Mouse (Mus musculus) retina, embryonic 14.5 days (tissue): ENCODE measurements around the gene Hunk.

Experiments
- DNase-seq: peaks from one replicate; pipeline ENCODE4 v3.0.0-alpha.2; 2015; ENCODE audit warnings: low spot score

The Hunk gene

GRCm38 (mm10) chr16:90435231-90435630 lies 49.4 kb downstream of the Hunk start:
- no peak for DNase-seq

GRCm38 (mm10) chr16:90437276-90437675 lies 51.5 kb downstream of the Hunk start:
- no peak for DNase-seq

DNA sequence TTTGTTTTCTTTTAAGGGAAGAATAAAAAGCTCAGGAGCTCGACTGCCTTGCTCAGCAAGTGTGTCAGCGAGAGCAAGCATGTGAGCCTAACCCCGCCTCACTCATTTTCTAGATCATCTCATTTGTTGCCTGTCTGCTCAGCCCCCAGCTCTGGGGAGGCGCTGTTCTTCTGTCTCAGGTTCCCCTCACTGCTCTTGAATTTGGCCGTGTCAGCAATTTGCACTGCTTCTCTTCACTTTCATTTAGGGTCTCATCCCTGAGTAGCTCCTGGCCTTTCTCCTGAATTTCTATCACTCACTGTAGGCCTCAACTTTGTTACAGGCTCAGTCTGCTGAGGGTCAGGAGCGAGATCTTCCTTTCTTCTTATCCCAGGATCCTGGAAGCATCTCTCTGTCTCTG lies 53.7 kb downstream of the Hunk start:
- DNase-seq = no peak

DNA sequence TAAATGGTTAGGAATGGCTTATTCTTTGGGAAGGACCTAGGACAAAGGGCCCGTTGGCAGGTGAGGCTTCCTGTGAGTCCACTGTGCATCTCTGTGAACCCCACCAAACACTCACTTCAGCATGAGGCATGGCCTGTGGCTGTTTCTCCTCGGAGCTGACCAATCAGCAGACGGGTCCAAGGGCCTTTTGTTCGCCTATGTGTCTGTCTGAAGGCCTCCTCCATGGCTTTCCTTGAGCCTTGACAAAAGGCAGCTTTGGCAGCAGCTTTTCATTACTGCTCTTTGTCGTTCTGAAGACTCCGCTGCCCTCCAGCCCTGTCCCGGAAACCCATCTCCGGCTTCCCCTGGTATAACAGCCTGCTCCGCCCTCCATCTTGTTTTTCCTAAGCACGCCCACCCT lies 54.8 kb downstream of the Hunk start:
- DNase-seq = no peak

DNA sequence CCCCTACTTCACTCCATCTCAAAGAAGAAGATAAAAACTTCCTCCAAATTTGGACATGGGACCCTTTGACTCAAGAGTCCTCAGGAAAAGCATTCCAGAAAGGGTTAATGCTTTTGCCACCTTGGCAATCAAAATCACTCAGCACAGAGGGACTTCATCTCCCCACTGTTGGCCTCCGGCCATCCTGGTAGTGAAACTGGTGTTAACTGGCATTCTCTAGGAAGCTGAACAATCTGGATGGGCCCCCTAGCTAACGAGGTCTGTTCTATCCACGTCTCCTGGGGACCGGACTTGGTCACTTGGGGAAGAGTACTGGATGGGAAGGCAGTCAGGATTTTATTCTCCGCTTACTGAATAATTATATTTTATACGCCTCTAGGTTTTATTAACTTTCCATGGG lies 57.2 kb downstream of the Hunk start:
- no peak for DNase-seq

- no peak for DNase-seq
Measured at GRCm38 (mm10) chr16:90453197-90453596, 67.4 kb downstream of the Hunk start.

GRCm38 (mm10) chr16:90456495-90457125 lies 70.8 kb downstream of the Hunk start:
- DNase-seq = no peak

- peak; percentile 34 for DNase-seq
Measured at GRCm38 (mm10) chr16:90458899-90459610, 73.2 kb downstream of the Hunk start.

- peak; percentile 18 for DNase-seq
Measured at GRCm38 (mm10) chr16:90461304-90461905, 75.6 kb downstream of the Hunk start.

DNA sequence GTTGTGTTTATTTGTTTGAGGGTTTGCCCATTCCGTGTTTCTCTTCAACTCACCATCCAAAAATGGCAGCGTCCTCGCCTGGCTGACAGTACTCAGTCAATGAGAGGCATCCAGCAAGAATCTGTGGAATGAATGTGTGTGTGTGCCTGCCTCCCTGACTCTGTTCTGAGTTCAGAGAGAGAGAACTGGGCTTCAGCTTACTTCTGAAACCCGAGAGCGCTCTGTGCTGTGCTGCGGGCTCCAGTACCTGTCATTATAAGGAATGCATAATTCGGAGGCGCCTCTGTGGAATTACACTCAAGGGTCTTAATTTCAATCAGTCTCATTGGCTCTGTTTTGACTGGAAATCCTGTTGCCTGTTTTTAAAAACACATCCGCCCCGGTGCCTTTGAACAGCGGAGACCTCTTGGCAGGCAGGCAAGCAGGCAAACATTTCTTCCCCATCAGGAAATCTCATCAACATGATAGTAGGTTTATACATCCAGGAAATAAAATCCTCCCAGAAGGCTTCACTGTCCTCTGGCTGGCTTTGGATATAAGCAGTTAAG lies 77.0 kb downstream of the Hunk start:
- DNase-seq = no peak

- no peak for DNase-seq
Measured at GRCm38 (mm10) chr16:90465154-90465553, 79.3 kb downstream of the Hunk start.

- no peak for DNase-seq
Measured at GRCm38 (mm10) chr16:90468286-90468685, 82.5 kb downstream of the Hunk start.

DNA sequence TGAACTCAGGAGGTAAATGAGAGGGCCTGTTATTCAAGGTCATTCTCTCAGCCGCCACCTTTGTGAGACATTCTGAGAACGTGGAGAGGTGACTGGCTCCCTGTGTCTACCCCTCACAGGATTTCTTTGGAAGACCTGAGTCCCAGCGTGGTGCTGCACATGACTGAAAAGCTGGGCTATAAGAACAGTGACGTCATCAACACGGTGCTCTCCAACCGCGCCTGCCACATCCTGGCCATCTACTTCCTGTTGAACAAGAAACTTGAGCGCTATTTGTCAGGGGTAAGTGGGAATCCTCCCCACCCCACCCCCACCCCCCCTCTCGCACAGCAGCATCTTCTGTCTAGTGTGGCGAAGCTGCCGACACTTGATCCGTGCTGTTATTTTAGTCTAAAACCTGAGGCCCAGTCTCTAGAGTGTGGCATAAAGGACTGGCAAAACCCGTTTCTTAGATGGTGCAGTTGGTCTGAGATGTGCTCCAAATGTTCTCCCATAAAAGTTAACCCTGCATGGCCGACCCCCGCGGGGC lies 90.0 kb downstream of the Hunk start:
- no peak for DNase-seq

- DNase-seq = no peak
Measured at GRCm38 (mm10) chr16:90481612-90482011, 95.8 kb downstream of the Hunk start.

- no peak for DNase-seq
Measured at GRCm38 (mm10) chr16:90483341-90483740, 97.5 kb downstream of the Hunk start.

GRCm38 (mm10) chr16:90485125-90485524 lies 99.3 kb downstream of the Hunk start:
- DNase-seq = no peak

DNA sequence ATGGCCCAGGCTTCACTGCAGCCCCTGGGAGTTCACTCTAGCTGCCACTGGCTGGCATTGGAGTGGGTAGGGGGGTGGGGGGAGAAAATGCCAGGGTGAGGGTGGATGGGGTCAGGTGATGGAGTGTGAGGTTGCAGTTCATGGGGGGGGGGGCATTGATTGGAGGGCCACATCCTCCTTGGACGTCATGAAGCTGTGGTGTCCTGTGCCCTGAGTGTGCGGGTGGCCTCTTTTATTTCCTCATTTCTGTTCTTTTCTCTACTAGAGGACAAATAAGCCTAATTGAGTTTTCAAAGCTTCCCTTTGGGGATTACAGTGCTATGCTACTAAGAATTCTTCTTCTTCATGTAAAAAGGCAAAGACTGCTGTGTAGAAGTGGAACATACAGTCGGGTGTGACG lies 99.8 kb downstream of the Hunk start:
- no peak for DNase-seq

- no peak for DNase-seq
Measured at GRCm38 (mm10) chr16:90490066-90490465, 104.3 kb downstream of the Hunk start.

DNA sequence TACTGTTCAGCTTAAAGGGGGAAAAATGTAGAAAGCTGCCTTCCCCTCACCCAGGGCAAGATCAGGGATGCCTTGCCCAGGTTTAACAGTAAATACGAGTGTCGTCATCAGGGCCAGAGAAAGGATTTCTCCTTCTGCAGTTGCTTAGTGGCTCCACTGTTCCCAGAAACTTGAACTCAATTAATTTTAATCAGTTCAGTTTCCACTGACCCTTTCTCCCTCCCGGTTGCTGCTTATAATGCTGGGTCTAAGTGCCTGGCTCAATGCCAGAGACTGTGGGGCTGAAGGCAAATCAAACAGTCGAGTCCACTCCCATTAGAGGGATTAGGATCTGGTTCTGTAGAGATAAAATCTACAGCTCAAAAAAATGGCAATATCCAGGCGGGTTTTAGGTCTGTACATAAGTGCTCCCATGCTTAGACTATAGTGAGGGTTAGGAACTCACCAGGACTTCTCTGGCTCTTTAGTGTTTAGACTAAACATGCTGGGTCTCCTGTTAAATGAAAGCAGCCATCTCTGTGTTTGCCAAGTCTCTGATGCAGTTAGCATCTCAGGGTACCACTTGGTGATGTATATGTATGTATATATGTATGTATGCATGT lies 106.2 kb downstream of the Hunk start:
- DNase-seq = peak; percentile 23

DNA sequence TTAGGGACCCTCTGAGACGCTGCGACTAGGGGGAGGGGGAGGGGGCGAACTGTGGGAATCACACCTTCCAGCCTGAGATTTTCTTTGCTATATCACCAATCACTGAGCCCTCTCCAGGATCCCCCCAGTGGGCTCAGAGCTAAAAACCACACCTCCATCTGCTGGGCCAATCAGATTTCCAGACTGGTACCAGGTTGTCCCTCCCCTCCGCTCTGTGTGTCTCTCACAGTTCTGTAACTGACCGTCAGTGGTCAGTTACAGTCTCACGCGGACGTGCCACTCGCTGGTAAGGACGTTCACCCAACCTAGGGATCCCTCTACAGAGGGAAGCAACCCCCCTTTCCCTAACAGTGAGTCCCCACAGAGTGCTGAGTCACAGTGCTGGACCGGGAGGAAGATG lies 111.1 kb downstream of the Hunk start:
- DNase-seq = no peak

- DNase-seq = no peak
Measured at GRCm38 (mm10) chr16:90497749-90498464, 112.1 kb downstream of the Hunk start.

DNA sequence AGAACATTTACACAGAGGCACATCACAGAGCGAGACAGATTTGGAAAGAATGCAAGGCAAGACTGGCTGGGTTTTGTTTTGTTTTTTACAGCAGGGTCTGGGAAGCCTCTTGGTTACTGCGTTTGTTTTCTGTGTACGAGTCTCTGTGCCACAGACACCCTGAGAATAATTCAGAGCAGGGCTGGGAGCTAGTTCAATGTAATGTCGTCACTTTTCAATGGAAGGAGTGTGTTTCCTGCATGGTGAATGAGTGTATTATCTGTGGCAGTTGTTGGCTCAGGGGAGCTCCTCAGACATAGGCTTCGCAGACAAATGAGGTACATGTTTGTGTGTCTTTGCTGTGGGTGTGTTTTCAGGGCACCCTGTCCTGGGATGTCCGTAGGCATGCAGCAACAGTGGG lies 115.0 kb downstream of the Hunk start:
- no peak for DNase-seq
